Mouse (Mus musculus) myocyte (in vitro differentiated cells): ENCODE measurements around the gene Ccnt1. TPM values are rescaled to one million over a fixed set of nuclear protein-coding genes. Genes with fewer than 3 reads are reported as not detected.
A peak's percentile ranks its signal among the peaks of the same experiment; 100 is the strongest.

Source experiments
- H3K27me3 ChIP-seq: one replicate; pipeline ENCODE4 v1.6.1; 2011; ENCODE audit not compliant: control insufficient read depth, insufficient read depth, insufficient read length
- H3K36me3 ChIP-seq: one replicate; pipeline ENCODE4 v1.6.1; 2011; ENCODE audit not compliant: control insufficient read depth, insufficient read depth
- H3K4me2 ChIP-seq: one replicate; pipeline ENCODE4 v1.6.1; 2011; ENCODE audit warnings: low read depth, control low read depth
- H3K4me3 ChIP-seq: one replicate; pipeline ENCODE4 v1.5.1; 2011; ENCODE audit warnings: mild to moderate bottlenecking, control low read depth, moderate library complexity
- H3K79me2 ChIP-seq: one replicate; pipeline ENCODE4 v1.6.1; 2011; ENCODE audit not compliant: control insufficient read depth, insufficient read depth
- H3ac ChIP-seq: one replicate; pipeline ENCODE4 v1.6.1; 2011; ENCODE audit not compliant: control insufficient read depth, insufficient read length
- CEBPB ChIP-seq: IDR thresholded peaks from 2 replicates; pipeline ENCODE4 v1.6.1; 2011; ENCODE audit warnings: mild to moderate bottlenecking, moderate library complexity; ENCODE audit not compliant: poor library complexity, insufficient read depth, severe bottlenecking
- E2F4 ChIP-seq: IDR thresholded peaks from one replicate; pipeline ENCODE4 v1.6.1; 2011; ENCODE audit warnings: mild to moderate bottlenecking, control low read depth, moderate library complexity; ENCODE audit not compliant: insufficient read depth
- MAX ChIP-seq: IDR thresholded peaks from one replicate; pipeline ENCODE4 v1.6.1; 2011; ENCODE audit warnings: low read depth, mild to moderate bottlenecking, control low read depth
- MYOD1 ChIP-seq, 3 experiments: IDR thresholded peaks; one replicate each; pipeline ENCODE4 v1.6.1; 2011; ENCODE audit warnings: control low read depth in 2 of 3, low read depth in 2 of 3, mild to moderate bottlenecking in 2 of 3, moderate library complexity in 1 of 3; ENCODE audit not compliant: insufficient read length in 2 of 3, control insufficient read depth in 1 of 3
- MYOG ChIP-seq, 3 experiments: IDR thresholded peaks; one replicate each; pipeline ENCODE4 v1.6.1; 2011; ENCODE audit warnings: control low read depth in 2 of 3, low read depth in 2 of 3, mild to moderate bottlenecking in 2 of 3; ENCODE audit not compliant: insufficient read length in 2 of 3, control insufficient read depth in 1 of 3, insufficient read depth in 1 of 3
- POLR2A ChIP-seq: IDR thresholded peaks from one replicate; pipeline ENCODE4 v1.6.1; 2011; ENCODE audit warnings: low read depth, mild to moderate bottlenecking, control low read depth, moderate library complexity; ENCODE audit not compliant: insufficient read length
- POLR2AphosphoS2 ChIP-seq: IDR thresholded peaks from one replicate; pipeline ENCODE4 v1.6.1; 2011; ENCODE audit warnings: low read depth, control low read depth; ENCODE audit not compliant: insufficient read length
- REST ChIP-seq: IDR thresholded peaks from one replicate; pipeline ENCODE4 v1.6.1; 2011; ENCODE audit warnings: mild to moderate bottlenecking, control low read depth, moderate library complexity; ENCODE audit not compliant: insufficient read depth, insufficient read length
- SRF ChIP-seq: IDR thresholded peaks from one replicate; pipeline ENCODE4 v1.6.1; 2011; ENCODE audit warnings: low read depth; ENCODE audit not compliant: control insufficient read depth, insufficient read length
- TCF12 ChIP-seq: IDR thresholded peaks from one replicate; pipeline ENCODE4 v1.6.1; 2011; ENCODE audit warnings: mild to moderate bottlenecking, control low read depth; ENCODE audit not compliant: poor library complexity, insufficient read depth, severe bottlenecking
- TCF3 ChIP-seq: IDR thresholded peaks from one replicate; pipeline ENCODE4 v1.6.1; 2011; ENCODE audit warnings: low read depth, control low read depth; ENCODE audit not compliant: insufficient read length
- USF1 ChIP-seq: IDR thresholded peaks from one replicate; pipeline ENCODE4 v1.6.1; 2011; ENCODE audit warnings: low read depth, mild to moderate bottlenecking, control low read depth, moderate library complexity
- polyA plus RNA-seq: library from polyadenylated mRNA; unstranded; fragments of >200 nt; fragmentation: generic; extraction: Trizol; gene quantifications from one replicate; pipeline ENCODE4 v1.2.1, GENCODE M21; 2012; ENCODE audit warnings: missing spikeins

The Ccnt1 gene
- polyA plus RNA-seq, 1 experiment: 12.6 TPM

DNA sequence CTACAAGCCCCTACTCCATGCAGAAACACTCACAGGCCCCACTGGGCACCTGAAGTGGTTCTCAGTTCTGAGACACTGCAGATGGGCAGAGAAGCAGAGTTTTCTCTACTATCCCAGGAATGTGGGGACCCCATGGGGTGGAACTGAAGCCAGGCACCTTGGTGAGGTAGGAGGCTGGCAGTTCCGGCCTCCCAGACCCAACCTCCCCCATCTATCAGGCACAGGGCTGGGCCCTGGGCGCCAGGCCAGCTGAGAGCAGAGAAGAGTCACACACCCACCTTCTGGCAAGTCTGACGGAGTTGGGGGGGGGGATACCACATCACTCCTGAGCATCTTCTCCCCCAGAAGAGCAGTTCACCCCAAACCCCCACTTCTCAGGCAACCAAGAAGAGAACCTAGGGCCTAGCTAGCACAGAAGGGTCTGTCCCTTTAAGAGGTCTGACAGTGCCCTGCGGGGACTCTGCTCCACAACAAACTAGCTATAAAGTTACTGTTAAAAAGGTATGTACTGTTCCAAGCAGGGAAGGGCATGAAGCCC lies 32.3 kb upstream of the Ccnt1 start:
- H3K27me3 ChIP-seq: no peaks in the 10 kb centered on the region
- H3K36me3 ChIP-seq: peaks cover 3% of the 10 kb centered on the region
- no peak overlapping the region for H3ac ChIP-seq
- H3K4me3 ChIP-seq: peak overlapping the region; percentile 9
- H3K79me2 ChIP-seq: peaks cover 47% of the 10 kb centered on the region
- TF ChIP-seq MYOG (IDR thresholded peaks at IDR 0.05; ENCODE audit: control insufficient read depth in 1 of 3, insufficient read depth in 1 of 3, insufficient read length in 2 of 3, low read depth in 2 of 3) (no peak), POLR2A (no peak), CEBPB (no peak), TCF12 (no peak), POLR2AphosphoS2 (no peak), USF1 (no peak), MYOD1 (IDR thresholded peaks at IDR 0.05; ENCODE audit: control insufficient read depth in 1 of 3, insufficient read length in 2 of 3, low read depth in 2 of 3) (no peak), MAX (no peak), SRF (no peak), REST (no peak), E2F4 (no peak), TCF3 (no peak)
- peak overlapping the region; percentile 77 for H3K4me2 ChIP-seq

DNA sequence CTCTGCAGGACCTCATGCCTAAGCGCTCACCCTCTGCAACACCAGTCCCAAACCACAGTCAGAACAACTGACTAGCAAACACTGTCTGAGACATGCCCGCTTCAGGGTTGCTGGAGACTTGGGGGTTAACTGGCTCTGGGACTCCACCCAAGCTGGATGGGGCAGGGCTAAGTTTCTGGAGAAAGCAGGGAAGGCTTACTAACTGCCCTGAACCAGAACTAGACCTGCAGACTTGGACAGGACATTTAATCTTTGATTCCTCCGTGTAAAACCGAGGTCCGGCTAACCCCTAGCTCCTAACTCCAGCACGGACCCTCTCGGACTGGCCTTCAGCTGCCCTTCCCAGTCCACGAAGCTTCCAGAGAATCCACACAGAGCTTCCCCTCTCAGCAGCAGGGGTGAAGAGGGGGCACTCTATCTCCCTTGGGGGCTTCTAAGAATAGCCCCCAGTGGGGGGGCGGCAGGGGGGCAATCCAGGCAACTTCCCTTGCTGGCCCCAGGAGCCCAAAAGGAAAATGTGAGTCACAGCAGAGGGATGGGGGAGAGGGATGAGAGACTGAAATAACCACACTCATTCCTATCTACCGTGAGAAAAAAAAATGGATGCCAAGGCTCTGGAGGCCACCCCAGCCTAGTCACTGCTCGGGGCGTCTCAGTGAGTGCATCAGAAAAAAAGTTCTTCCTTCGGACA lies 31.6 kb upstream of the Ccnt1 start:
- Histone ChIP-seq H3K79me2 (peaks cover 41% of the 10 kb centered on the region), H3K27me3 (no peaks in the 10 kb centered on the region), H3K36me3 (peaks cover 8% of the 10 kb centered on the region), H3ac (no peak overlapping the region), H3K4me2 (peak overlapping the region; percentile 77), H3K4me3 (peak overlapping the region; percentile 9)
- TF ChIP-seq TCF12 (no peak), USF1 (no peak), POLR2A (peak; percentile 17), MYOG (IDR thresholded peaks at IDR 0.05; ENCODE audit: control insufficient read depth in 1 of 3, insufficient read depth in 1 of 3, insufficient read length in 2 of 3, low read depth in 2 of 3) (no peak)

DNA sequence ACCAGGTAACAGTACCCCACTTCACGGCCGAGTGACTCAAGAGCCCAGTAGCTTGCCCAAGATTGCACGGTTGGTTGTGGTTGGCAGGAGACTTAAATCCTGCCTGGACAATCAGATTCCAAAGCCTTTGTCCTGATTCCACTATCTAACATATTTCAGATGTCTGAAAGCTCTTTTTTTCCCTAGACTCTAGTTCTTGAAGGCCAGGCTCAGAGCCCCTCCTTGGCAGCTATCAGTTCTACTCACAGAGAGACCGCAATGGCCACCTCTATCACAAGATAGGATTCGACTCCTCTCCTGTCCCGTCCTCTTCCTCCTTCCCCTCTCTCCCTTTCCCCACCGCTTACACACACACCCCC lies 31.1 kb upstream of the Ccnt1 start:
- peaks cover 8% of the 10 kb centered on the region for H3K36me3 ChIP-seq
- peaks cover 35% of the 10 kb centered on the region for H3K79me2 ChIP-seq
- H3K4me3 ChIP-seq: peak overlapping the region; percentile 9
- H3K27me3 ChIP-seq: no peaks in the 10 kb centered on the region
- H3ac ChIP-seq: no peak overlapping the region
- TF ChIP-seq CEBPB (0 out of 2 replicates have a peak, but pooled peaks have one; percentile 7), MAX (no peak)
- peak overlapping the region; percentile 77 for H3K4me2 ChIP-seq

DNA sequence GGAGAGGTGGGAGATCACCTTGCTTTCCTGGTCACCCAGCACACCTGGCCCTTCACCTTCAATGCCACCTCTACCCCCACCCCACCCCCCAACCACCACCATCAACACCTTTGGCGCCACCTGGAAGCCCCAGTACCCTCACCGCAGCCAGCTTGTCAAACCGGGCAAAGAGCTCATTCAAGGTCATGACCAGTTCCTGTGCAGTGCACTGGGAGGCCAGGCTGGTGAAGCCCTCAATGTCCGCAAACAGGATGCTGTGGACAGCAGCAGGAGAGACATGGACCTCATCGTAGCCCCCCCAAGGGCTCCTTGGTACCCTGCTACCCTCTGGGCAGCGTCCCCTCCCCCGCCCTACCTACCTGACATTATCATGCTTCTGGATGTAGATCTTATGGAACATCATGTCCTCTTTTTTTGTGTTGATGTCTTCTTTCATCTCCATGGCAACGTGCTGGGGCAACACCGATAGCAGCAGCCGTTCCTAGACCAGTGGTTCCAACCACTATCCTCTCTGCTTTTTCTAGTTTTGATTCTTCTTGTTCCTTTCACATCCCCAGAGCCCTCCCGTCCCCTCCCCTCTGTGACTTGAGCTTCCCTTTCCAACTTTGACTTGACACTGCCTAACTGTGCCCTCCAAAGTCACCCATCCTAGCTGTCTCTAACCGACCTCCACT lies 29.4 kb upstream of the Ccnt1 start:
- Histone ChIP-seq H3K79me2 (peaks cover 20% of the 10 kb centered on the region), H3K4me3 (no peak overlapping the region), H3K4me2 (no peak overlapping the region), H3K36me3 (peaks cover 8% of the 10 kb centered on the region), H3K27me3 (no peaks in the 10 kb centered on the region), H3ac (no peak overlapping the region)
- no peak for TF ChIP-seq CEBPB
- no peak for TF ChIP-seq TCF3
- TF ChIP-seq MYOD1 (IDR thresholded peaks at IDR 0.05; ENCODE audit: control insufficient read depth in 1 of 3, insufficient read length in 2 of 3, low read depth in 2 of 3): no peak
- TF ChIP-seq POLR2AphosphoS2: no peak
- no peak for TF ChIP-seq SRF
- TF ChIP-seq TCF12: no peak
- no peak for TF ChIP-seq E2F4
- TF ChIP-seq POLR2A: no peak
- TF ChIP-seq USF1: no peak
- no peak for TF ChIP-seq MAX
- TF ChIP-seq REST: no peak

DNA sequence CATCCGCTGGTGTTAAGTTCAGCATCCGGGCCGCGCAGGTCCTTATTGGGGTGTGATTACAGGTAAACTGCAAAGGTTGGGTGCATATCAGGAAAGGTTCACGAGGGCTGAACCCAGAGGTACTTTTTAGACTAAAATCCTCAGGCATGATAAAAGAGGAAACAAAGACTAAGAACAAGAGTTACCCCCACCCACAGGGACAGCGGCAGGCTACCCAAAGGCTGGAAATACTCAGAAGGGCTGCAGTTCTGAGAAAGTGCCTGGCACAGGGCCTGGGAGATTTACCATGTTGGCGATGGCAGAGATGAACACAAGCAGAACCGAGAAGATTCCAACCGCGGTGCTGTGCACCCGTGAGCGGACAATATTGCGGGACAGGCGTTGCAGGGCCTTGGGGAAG lies 25.9 kb upstream of the Ccnt1 start:
- H3K4me3 ChIP-seq: no peak overlapping the region
- no peaks in the 10 kb centered on the region for H3K27me3 ChIP-seq
- no peak overlapping the region for H3ac ChIP-seq
- H3K4me2 ChIP-seq: no peak overlapping the region
- peaks cover 4% of the 10 kb centered on the region for H3K79me2 ChIP-seq
- TF ChIP-seq USF1: no peak
- TF ChIP-seq REST: no peak
- no peak for TF ChIP-seq MAX
- H3K36me3 ChIP-seq: peaks cover 15% of the 10 kb centered on the region
